Comparison of ENCODE assay signal across 19 mouse cellular contexts in the genomic region with DNA sequence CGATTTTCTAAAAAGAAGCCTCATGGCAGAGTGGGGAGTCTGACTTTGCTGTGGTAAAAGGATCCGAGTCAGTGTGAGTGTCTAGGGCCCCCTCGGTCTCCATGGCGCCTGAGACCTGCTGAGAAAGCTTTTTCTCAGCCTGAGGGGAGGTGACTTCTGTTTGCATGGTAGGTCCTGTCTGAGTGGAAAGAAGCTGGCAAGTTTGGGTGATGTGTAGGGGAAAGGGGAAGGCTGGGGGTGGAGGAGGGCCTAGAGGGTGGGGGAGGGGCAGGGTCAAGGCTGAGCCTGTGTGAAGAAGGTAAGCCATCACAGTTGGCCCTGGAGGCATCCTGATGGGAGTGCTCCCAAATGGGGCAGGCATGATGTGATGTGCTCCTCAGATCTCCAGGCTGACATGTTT. TPM values are rescaled to one million over a fixed set of nuclear protein-coding genes. Genes with fewer than 3 reads are reported as not detected.
A peak's percentile ranks its signal among the peaks of the same experiment; 100 is the strongest.
DNase-seq lines count a peak whose midpoint lies in the region; ATAC-seq and TF ChIP-seq lines count a peak whose summit lies in the region.
"Had no signal": no experiment of that assay in that cellular context is flagged by ENCODE, and none has a peak within 500 bp of the region (broad histone marks: within the 10 kb centered on the region; RNA-seq: fewer than 3 reads in every experiment).

No protein-coding gene starts in this region.

- DNase-seq in heart, adult 11 months = peak; percentile 88
- no peak for DNase-seq in heart, postnatal 36 days
- peak; percentile 46 for DNase-seq in midbrain, postnatal 0 days (ENCODE audit: low spot score)
- DNase-seq in midbrain, embryonic 11.5 days (ENCODE audit: low spot score, missing footprints) = no peak
- peak; percentile 54 for DNase-seq in ZHBTc4 (ENCODE audit: low read depth, low spot score)
- DNase-seq in hindbrain, postnatal 0 days (ENCODE audit: low spot score) = peak; percentile 55
- no peak for DNase-seq in spleen, adult 18-20 months
- no peak for DNase-seq in cerebellum, adult 2 months
- DNase-seq: adrenal gland, postnatal 10 days; cerebellum, adult 9-10 months; kidney, adult 9 months; kidney, postnatal 4 days; layer of hippocampus, postnatal 36 days; lung, embryonic 14.5 days; lung, postnatal 4 days; thymus, postnatal 4 days had no signal

- H3K4me2 ChIP-seq in midbrain, postnatal 0 days (ENCODE audit: low read depth, low read length, poor library complexity, severe bottlenecking) = no peak overlapping the region
- H3K4me2 ChIP-seq in midbrain, embryonic 11.5 days = no peak overlapping the region
- no peak overlapping the region for H3K4me2 ChIP-seq in hindbrain, postnatal 0 days (ENCODE audit: low read depth, low read length)
- H3K4me2 ChIP-seq: embryonic facial prominence, embryonic 15.5 days; liver, embryonic 11.5 days; lung, embryonic 14.5 days had no signal

- no peak overlapping the region for H3K4me3 ChIP-seq in midbrain, postnatal 0 days (ENCODE audit: low read depth, low read length)
- H3K4me3 ChIP-seq in midbrain, embryonic 11.5 days (ENCODE audit: low read depth, low read length) = no peak overlapping the region
- H3K4me3 ChIP-seq in hindbrain, postnatal 0 days (ENCODE audit: low read length) = no peak overlapping the region
- H3K4me3 ChIP-seq in cerebellum, adult 2 months (replicated peaks; ENCODE audit: insufficient read depth, low read depth, low read length) = no peak overlapping the region
- H3K4me3 ChIP-seq: embryonic facial prominence, embryonic 15.5 days; limb, embryonic 10.5 days had no signal

- intact Hi-C loops in heart, postnatal 36 days (cut with DNase I) = no loop called here

- TF ChIP-seq POLR2A in cerebellum, adult 2 months (IDR thresholded peaks at IDR 0.05; ENCODE audit: borderline replicate concordance, insufficient read depth, low read length) = no peak

- ATAC-seq in midbrain, postnatal 0 days (ENCODE audit: low FRiP score) = no peak
- ATAC-seq in midbrain, embryonic 11.5 days (ENCODE audit: low FRiP score) = no peak
- ATAC-seq in hindbrain, postnatal 0 days = no peak; the same call in 1 of the 2 replicates

- no peaks in the 10 kb centered on the region for H3K36me3 ChIP-seq in midbrain, postnatal 0 days (ENCODE audit: insufficient read depth, low read length)
- no peaks in the 10 kb centered on the region for H3K36me3 ChIP-seq in midbrain, embryonic 11.5 days (ENCODE audit: control insufficient read depth, insufficient read depth, low read length)
- H3K36me3 ChIP-seq in hindbrain, postnatal 0 days (ENCODE audit: insufficient read depth, low read length) = no peaks in the 10 kb centered on the region
- H3K36me3 ChIP-seq: embryonic facial prominence, embryonic 15.5 days; limb, embryonic 10.5 days had no signal

- H3K27ac ChIP-seq in midbrain, postnatal 0 days (ENCODE audit: low read depth, low read length) = peak overlapping the region; percentile 0; the same call in 1 of the 2 replicates
- no peak overlapping the region for H3K27ac ChIP-seq in midbrain, embryonic 11.5 days (ENCODE audit: low read depth, low read length)
- peak overlapping the region; percentile 36; the same call in 1 of the 2 replicates for H3K27ac ChIP-seq in hindbrain, postnatal 0 days
- H3K27ac ChIP-seq in cerebellum, adult 2 months (ENCODE audit: insufficient read depth, low read length) = no peak overlapping the region
- H3K27ac ChIP-seq: embryonic facial prominence, embryonic 15.5 days; limb, embryonic 10.5 days had no signal

- WGBS in midbrain, postnatal 0 days = 23% methylated on average over 4 of the region's 4 CpGs
- WGBS in midbrain, embryonic 11.5 days = 29% methylated on average over 4 of the region's 4 CpGs
- 10% methylated on average over 4 of the region's 4 CpGs for WGBS in hindbrain, postnatal 0 days
- 67% methylated on average over 4 of the region's 4 CpGs for WGBS in cerebellum, adult 2 months

- no peak for TF ChIP-seq CTCF in midbrain, postnatal 0 days (IDR thresholded peaks at IDR 0.05)
- no peak for TF ChIP-seq CTCF in hindbrain, postnatal 0 days (IDR thresholded peaks at IDR 0.05; ENCODE audit: low read depth)
- TF ChIP-seq CTCF in cerebellum, adult 2 months (IDR thresholded peaks at IDR 0.05; ENCODE audit: borderline replicate concordance, insufficient read depth, low read depth, low read length) = no peak

- no peak overlapping the region for H3K9ac ChIP-seq in midbrain, postnatal 0 days (replicated peaks; ENCODE audit: low read length, poor library complexity, severe bottlenecking)
- H3K9ac ChIP-seq in midbrain, embryonic 11.5 days (ENCODE audit: low read length) = no peak overlapping the region
- no peak overlapping the region for H3K9ac ChIP-seq in hindbrain, postnatal 0 days (replicated peaks; ENCODE audit: low read length)
- H3K9ac ChIP-seq: embryonic facial prominence, embryonic 15.5 days; lung, embryonic 14.5 days had no signal

- H3K4me1 ChIP-seq in midbrain, postnatal 0 days (ENCODE audit: insufficient read depth, low read length) = peaks cover 20% of the 10 kb centered on the region
- peaks cover 40% of the 10 kb centered on the region for H3K4me1 ChIP-seq in midbrain, embryonic 11.5 days (ENCODE audit: control insufficient read depth, insufficient read depth, low read length)
- H3K4me1 ChIP-seq in hindbrain, postnatal 0 days (ENCODE audit: insufficient read depth, low read length) = peaks cover 43% of the 10 kb centered on the region
- peaks cover 52% of the 10 kb centered on the region for H3K4me1 ChIP-seq in cerebellum, adult 2 months (ENCODE audit: control insufficient read depth, insufficient read depth, low read length)

- no peaks in the 10 kb centered on the region for H3K27me3 ChIP-seq in midbrain, postnatal 0 days (ENCODE audit: insufficient read depth, low read length)
- no peaks in the 10 kb centered on the region for H3K27me3 ChIP-seq in midbrain, embryonic 11.5 days (ENCODE audit: control insufficient read depth, insufficient read depth, low read length)
- no peaks in the 10 kb centered on the region for H3K27me3 ChIP-seq in hindbrain, postnatal 0 days (ENCODE audit: insufficient read depth, low read length)
- H3K27me3 ChIP-seq in cerebellum, adult 2 months (ENCODE audit: control insufficient read depth, insufficient read depth, low read length) = no peaks in the 10 kb centered on the region
- H3K27me3 ChIP-seq: embryonic facial prominence, embryonic 15.5 days had no signal

- H3K9me3 ChIP-seq in midbrain, postnatal 0 days (ENCODE audit: low read length) = no peaks in the 10 kb centered on the region
- H3K9me3 ChIP-seq in midbrain, embryonic 11.5 days (ENCODE audit: control insufficient read depth, low read length) = no peaks in the 10 kb centered on the region
- H3K9me3 ChIP-seq in hindbrain, postnatal 0 days (ENCODE audit: low read length) = no peaks in the 10 kb centered on the region
- H3K9me3 ChIP-seq: embryonic facial prominence, embryonic 15.5 days; limb, embryonic 10.5 days had no signal

RNA-seq across cellular contexts. Expression of a gene that starts 12.0 kb away (rescaled TPM):
- total RNA-seq in heart, postnatal 36 days (2021) = 100 to 1,000 TPM; 305 to 315 TPM
- 107 and 154 TPM in 2 replicates for total RNA-seq in midbrain, postnatal 0 days (2014; rRNA removed)
- polyA plus RNA-seq in midbrain, postnatal 0 days (2015; fragmentation: Nextera tagmentation; extraction: Ambion mirVana) = 58.7 and 61.6 TPM in 2 replicates
- polyA plus RNA-seq in midbrain, embryonic 11.5 days (2014; fragmentation: Nextera tagmentation; extraction: Ambion mirVana) = 19.2 and 20.5 TPM in 2 replicates
- total RNA-seq in hindbrain, postnatal 0 days (2014; rRNA removed) = 129 and 170 TPM in 2 replicates
- 55.7 and 57.8 TPM in 2 replicates for polyA plus RNA-seq in hindbrain, postnatal 0 days (2015; fragmentation: Nextera tagmentation; extraction: Ambion mirVana)
- polyA plus RNA-seq in cerebellum, adult 2 months (2012; rRNA removed) = 103 TPM in 2 replicates

RNA-seq across cellular contexts. Expression of a gene that starts 32.3 kb away (rescaled TPM):
- under 1 TPM; 0.17 to 0.46 TPM for total RNA-seq in heart, postnatal 36 days (2021)
- total RNA-seq in midbrain, postnatal 0 days (2014; rRNA removed) = 8.1 and 8.6 TPM in 2 replicates
- 68.0 and 80.0 TPM in 2 replicates for polyA plus RNA-seq in midbrain, postnatal 0 days (2015; fragmentation: Nextera tagmentation; extraction: Ambion mirVana)
- polyA plus RNA-seq in midbrain, embryonic 11.5 days (2014; fragmentation: Nextera tagmentation; extraction: Ambion mirVana) = 210 and 216 TPM in 2 replicates
- total RNA-seq in hindbrain, postnatal 0 days (2014; rRNA removed) = 8.9 and 20.0 TPM in 2 replicates
- 76.3 and 80.8 TPM in 2 replicates for polyA plus RNA-seq in hindbrain, postnatal 0 days (2015; fragmentation: Nextera tagmentation; extraction: Ambion mirVana)
- 2.1 and 2.5 TPM in 2 replicates for polyA plus RNA-seq in cerebellum, adult 2 months (2012; rRNA removed)

Comparison
In these comparisons a context has a peak if more than half of its experiments do, and no peak if none do; other contexts are left out.
1. DNase-seq: peak in heart, adult 11 months (single experiment), midbrain, postnatal 0 days (single experiment), ZHBTc4 (single experiment) and hindbrain, postnatal 0 days (single experiment); none in heart, postnatal 36 days (0 of 2), midbrain, embryonic 11.5 days (single experiment), spleen, adult 18-20 months (0 of 2) and cerebellum, adult 2 months (0 of 2).
2. H3K27ac ChIP-seq: peak in midbrain, postnatal 0 days (single experiment) and hindbrain, postnatal 0 days (single experiment); none in midbrain, embryonic 11.5 days (single experiment) and cerebellum, adult 2 months (single experiment).
3. RNA of a gene that starts 32.3 kb away (polyA plus RNA-seq): 210 to 216 TPM in midbrain, embryonic 11.5 days, 76.3 to 80.8 TPM in hindbrain, postnatal 0 days and 68.0 to 80.0 TPM in midbrain, postnatal 0 days; 2.1 to 2.5 TPM in cerebellum, adult 2 months; every median in the first group is over 10 times any median in the second.